Mouse (Mus musculus) heart, postnatal 14 days (tissue): ENCODE results near the gene Sept5. TPM values are rescaled to one million over a fixed set of nuclear protein-coding genes. Genes with fewer than 3 reads are reported as not detected.

Source experiments
- DNase-seq, 2 experiments: peaks; one replicate each; pipeline ENCODE4 v3.0.0; 2021 to 2022
- intact Hi-C: fragments of 180-260 bp; cut with DNase I; formaldehyde crosslinking; loops from one replicate; pipeline ENCODE4 v1.15.1; 2025
- long read RNA-seq, 2 experiments: library from polyadenylated mRNA; stranded (forward); transcript quantifications; one replicate each; pipeline ENCODE4 v2.0.0; 2021
- total RNA-seq, 2 experiments: library from RNA; stranded (reverse); gene quantifications; 2 replicates each; pipeline ENCODE4 v1.2.3; 2021

Sept5 gene
- total RNA-seq, result 1 to 10 TPM; 6.7 to 7.6 TPM
- long read RNA-seq, experiment 1, partial matches to known transcripts, result 1 of 1 reads
- long read RNA-seq, experiment 1, other reads (novel, unspliced or antisense), result 0 of 1 reads
- long read RNA-seq, experiment 2, partial matches to known transcripts, result 1 of 2 reads
- long read RNA-seq, experiment 2, other reads (novel, unspliced or antisense), result 0 of 2 reads

DNA sequence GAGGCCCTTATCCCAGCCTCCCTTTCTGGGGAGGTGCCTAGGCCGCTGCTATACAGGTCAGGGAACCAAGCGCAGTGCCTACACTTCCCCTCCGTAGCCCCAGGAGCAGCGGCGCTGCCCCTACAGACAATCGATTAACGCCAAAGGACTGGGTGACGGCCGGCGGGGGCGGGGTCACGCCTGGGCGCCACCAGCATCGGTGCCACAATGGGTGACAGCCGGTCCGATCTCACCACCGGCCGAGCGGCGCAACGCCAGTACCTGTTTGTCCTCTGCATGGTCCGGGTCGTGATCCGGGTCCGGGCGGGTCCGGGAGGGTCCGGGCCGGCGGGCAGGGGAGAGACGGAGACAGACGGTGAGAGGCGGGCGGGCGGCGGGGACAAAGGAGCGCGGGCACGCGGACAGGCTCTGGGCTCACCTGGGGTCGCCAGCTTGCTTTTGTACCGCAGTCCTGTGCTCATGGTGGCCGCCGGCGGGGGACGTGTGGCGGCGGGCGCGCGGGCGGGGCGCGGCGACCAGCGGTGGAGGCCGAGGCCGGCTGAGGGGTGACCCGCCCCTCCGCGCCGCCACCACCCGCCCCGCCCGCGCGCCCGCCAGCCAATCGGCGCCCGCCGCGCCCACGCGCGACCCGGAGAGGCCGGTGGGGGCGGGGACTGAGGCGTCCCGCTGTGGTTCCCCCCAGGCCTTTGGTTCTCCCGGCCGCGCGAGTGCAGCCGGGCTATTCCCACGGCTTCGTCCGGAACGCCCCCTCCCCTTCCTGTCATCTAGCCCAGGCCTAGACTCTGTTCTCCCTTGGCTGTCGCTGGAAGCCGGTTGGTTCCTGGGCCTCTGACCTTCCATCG lies at the start of gene Sept5:
Sept5 (minus strand) TSS at position 565 of the 842 bp plus-strand sequence.
- intact Hi-C loops, result loop anchor here (5.0 kb wide), 3 partner anchors 48 to 228 kb away; no protein-coding TSS in a partner anchor
- DNase-seq, result peak; percentile 78 to 85

DNA sequence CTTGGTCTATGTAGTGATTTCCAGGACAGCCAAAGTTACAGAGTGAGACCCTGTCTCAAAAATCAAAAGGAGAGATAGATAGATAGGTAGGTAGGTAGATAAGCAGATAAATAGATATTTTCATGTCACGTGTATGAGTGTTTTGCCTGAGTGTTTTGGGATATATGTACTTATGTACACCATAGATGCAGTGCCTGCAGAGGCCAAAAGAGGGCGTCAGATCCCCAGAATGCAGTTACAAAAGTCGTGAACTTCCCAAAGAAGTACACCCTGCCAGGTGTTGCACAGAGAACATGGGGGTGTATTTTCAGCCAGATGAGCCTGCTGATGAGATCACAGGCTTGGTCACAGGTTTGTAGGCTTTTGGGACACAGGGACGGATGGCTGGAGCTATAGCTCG lies 49.4 kb upstream of the Sept5 start:
- no peak for DNase-seq
- intact Hi-C loops, result loop anchor here (5.0 kb wide), 1 partner anchor 52 kb away; the partner anchor contains the start of genes Gm49601 and Sept5

DNA sequence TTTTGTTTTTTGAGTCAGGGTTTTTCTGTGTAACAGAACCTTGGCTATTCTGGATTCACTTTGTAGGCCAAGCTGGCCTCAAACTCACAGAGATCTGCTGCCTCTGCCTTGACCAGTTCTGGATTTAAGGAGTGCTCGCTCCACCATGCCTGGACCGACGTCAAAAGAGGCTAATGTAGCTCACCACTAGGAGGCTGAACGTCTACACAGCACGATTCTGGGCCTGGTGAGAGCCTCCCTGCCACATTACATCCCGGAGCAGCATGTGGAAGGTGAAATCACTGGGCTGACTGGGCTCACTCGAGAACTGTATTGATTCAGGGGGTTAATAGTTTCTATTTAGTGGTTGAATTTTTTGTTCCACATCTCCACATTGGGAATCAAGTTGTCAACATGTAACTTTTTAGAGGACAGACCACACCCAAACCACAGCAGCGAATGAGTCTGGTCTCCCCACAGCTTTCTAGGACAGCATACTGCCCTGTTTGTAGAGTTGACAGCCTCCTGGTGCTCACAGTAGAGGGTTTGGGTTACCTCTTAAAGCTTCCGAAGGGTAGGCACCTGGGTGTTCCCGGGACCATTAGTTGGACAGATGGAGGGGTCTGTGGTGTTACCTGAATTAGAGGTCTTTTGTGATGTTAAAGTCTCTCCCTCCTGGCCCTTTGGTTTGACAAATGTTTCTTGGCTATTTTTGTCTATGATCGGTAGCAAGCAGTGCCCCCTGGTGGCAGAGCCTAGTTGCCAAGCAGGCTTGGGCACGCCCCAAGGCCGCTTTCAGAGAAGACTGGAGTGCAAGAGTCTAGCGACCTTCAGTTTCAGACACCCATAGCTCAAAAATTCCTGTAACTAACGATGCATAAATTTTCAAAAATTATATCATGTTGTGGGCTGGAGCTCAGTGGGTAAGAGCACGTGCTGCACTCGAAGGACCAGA lies 48.3 kb upstream of the Sept5 start:
- intact Hi-C loops, result loop anchor here (5.0 kb wide), 1 partner anchor 51 kb away; the partner anchor contains the start of genes Gm49601 and Sept5
- peak; percentile 68 to 82 for DNase-seq

DNA sequence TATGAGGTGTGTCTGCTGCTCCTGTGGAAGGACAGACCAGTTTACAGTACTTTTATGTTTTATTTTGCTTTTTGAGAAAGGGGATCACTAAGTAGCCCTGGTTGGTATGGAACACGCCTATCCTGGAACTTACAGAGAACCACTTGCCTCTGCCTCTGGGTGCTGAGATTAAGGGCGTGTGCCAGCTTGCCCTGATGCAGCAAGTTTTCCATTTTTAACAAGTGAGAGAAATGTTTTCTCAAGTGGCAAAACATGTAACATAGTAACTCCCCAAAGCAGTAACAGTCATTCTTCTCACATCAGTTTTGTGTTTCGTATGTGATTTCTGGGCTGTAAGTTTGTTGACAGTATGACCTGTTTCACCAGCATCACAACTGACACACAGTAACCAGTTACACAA lies 43.3 kb upstream of the Sept5 start:
- no peak for DNase-seq
- intact Hi-C loops, result no loop called here

DNA sequence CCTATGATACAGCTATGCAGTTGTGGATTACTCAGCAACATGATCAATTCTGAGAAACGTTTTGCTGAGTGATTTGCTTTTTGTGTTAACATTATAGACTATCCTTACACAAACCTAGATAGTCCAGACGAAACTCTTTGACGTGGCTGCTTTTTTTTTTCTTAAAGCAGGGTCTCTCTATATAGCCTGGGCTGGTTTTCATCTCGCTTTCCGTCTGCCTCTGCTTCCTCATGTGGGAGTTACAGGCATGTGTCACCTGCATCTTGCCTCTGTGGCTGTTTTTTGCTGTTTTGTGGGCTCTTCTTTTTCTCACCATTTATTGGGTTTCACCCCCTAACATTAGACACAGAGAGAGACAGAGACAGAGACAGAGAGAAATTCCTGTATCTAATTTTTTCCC lies 42.3 kb upstream of the Sept5 start:
- intact Hi-C loops, result no loop called here
- DNase-seq, result no peak

DNA sequence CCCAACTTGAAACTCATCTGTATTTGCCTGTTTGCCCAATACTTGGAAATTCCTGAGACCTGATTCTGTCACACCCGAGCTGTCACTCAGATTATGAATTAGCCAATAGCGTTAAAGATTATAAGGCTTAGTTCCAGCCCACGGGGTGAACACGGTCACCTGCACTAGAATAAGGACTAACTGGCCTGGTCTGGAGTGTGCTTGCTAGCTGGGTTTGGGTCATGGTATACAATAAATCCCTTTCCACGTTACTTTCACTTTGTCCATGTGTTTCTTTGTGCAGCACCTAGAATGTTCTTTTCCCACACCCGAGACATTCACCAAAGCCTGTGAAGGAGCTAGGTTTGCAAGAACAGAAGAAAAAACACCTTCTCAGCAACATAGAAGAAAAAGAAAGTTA lies 40.2 kb upstream of the Sept5 start:
- intact Hi-C loops, result no loop called here
- DNase-seq, result no peak

DNA sequence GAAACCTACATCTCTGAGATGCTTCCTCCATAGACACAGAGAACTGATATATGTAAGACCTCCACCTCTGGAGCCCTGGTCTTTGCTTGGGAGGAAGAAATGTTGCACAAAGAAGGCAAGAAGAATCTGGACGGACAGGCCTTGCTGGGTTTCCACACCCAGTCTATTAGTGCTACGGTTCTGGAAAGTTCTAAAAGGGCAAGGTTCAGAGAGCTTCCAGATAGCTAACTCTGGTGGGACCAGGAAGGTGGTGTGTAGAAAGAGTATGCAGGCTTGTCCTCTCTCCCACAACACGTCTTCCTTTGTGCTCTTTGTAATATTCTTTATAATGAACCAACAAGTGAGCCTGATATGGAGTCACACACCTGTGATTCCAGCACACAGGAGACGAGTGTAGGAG lies 28.8 kb upstream of the Sept5 start:
- intact Hi-C loops, result no loop called here
- DNase-seq, result no peak

DNA sequence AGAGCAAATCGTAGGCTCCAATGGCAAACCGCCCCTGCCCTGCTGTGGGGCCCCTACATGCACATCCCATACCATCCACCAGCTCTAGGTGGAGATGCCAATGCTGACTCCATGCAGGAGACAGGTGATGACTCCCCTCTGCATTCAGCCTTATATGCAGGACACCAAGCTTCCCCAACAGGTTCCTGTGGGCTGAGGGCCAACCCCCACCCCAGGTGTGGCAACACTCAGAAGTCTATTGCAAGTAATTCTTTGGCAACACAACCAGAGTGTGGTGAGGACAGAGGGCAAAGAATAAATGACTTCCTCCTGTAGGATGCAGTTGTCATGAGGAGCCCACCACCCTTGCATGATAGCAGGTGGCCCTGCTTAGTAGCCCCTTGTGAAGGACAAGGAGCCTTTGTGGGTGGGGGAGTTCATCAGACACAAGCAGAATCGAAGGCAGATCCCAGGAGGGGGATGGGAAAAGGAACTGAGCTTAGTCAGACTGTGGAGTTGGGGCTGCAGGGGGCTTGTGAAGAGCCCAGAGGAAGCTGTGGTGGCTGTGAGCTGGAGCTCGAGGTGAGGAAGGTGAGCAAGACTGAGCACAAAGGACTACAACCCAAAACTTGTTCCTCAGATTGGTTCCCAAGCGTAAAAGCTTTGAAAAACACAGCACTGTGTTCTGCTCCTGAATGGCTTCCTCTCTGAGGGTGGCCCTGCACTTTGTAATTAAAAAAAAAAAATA lies 25.8 kb upstream of the Sept5 start:
- DNase-seq, result no peak
- intact Hi-C loops, result no loop called here

DNA sequence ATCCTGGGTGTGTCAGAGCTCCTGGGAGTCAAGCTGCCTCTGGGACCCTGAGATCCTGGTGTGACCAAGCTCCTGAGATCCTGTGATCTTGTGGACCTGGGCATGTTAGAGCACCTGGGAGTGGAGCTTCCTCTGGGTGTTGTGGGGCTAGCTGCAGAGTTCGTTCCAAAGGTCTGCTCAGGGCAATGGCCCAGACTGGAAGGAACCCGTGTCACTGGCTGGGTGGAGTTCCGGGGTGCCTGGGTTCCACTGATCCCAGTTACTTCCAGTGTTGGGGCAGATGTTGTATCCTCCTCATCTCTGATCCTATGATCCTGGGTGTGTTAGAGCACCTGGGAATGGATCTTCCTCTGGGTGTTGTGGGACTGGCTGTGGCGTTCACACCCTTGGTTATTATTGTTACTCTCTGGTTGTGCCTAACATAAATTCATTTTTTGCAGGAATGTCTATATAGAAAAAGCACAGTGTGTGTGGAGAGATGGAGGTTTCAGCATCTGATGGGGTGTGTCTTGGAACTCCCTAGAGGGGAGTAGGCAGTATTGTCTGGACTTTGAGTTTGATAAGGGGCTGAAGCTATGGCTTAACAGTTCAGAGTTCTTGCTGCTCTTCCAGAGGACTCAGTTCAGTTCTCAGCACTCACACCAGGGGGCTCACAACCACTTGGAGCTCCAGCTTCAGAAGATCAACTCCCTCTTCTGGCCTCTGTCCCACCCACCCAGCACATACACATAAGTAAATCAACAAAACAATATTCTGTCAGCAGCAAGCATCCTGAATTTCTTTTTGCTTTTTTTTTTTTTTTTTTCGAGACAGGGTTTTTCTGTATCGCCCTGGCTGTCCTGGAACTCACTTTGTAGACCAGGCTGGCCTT lies 23.8 kb upstream of the Sept5 start:
- intact Hi-C loops, result no loop called here
- no peak for DNase-seq

DNA sequence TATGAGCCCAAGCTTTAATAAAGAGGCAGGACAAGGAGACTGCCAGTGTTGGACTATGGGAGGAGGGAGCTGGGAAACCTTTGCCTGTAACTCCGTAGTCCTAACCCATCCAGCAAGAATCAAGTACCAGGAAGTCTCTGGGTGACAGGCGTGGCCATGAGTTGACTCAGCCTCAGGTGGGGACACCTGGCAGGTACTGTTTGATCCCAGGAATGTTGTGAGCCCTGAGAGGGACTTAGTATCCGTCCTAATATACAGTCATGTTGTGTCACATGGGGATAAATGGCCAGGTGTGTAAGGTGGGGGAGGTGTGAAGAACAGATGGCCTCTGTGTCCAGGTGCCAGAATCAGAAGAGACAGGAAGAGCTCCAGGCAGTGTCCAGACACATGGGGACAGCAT lies 19.4 kb upstream of the Sept5 start:
- intact Hi-C loops, result no loop called here
- no peak for DNase-seq

DNA sequence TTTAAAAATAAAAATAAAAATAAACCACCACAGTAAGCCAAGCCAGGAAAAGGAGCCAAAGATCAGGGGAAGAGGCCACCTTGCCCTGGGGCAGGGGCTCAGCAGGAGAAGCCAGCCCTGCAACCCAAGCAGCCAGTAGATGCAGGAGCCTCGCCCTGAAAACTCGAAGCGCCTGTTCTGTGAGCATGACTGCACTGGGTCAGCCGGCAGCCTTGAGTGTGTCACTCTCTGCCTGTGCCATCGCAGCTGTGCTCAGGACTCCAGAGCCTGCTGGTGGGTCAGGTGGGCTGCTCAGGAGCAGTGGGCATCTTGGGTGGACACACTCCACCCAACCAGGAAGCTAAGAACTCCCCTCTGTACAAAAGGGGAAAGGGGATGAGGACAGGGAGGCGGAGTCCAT lies 15.6 kb upstream of the Sept5 start:
- no peak for DNase-seq
- intact Hi-C loops, result no loop called here

DNA sequence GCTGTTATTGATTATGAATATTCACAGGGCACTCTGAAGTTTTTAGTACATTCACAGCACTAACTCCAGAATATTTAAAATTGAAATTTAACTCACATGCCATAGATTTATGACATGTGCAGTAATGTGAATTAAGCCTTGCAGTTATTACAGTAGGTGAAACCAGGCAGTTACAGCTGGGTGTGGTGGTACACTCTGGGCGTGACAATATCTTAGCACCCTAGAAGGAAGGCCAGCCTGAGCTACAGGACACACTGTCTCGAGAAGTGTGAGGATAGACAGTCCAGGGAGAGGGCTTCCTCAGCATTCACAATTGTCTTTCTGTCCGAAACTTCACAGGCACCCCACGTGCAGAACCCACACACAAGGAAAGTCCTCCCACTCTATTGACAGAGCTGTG lies 14.7 kb upstream of the Sept5 start:
- intact Hi-C loops, result no loop called here
- DNase-seq, result no peak

DNA sequence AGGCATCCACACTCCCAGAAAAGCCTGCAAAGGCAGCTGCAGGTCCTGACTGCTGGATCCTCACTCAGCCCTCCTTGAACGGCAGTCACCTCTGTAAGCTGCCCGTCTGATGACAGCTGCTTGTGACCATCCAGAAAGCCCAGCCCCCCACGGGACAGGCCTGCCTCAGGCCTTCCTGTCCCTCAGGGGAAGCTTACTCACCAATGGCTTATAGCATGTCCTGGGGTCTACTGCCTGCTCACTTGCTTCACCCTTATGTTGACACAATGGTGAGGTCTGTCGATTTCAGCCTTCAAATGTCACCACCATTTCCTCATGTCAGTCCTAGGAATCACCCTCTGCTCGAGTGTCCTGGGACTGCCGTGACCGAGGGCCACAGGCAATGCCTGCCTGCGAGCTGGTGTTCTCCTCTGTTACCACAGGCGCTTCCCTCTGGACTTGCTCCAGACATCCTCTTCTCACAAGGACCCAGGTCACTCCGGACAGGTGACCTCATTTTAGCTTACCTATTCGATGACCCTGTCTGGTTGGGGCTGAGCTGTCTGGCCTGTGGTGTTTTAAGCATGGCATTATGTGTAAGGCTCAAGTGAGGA lies 13.7 kb upstream of the Sept5 start:
- intact Hi-C loops, result no loop called here
- DNase-seq, result no peak

DNA sequence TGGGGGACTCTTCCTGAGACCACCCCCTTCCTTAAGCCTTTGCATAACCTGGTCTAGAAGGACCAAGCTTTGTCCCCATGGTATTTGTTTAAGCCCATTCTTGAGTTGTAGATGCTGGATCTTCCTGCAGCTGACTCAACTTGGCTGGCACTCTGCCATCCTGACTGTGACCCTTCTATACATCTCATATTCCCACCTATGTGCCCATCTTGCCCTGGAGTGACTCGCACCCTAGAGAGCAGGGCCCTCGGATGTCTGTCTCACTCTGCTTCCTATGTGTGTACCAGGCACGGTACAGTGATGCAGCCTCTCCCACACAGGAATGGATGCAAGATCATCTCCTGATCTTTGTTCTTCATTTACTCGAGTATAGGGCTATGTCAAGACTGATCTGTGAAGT lies 13.1 kb upstream of the Sept5 start:
- intact Hi-C loops, result no loop called here

DNA sequence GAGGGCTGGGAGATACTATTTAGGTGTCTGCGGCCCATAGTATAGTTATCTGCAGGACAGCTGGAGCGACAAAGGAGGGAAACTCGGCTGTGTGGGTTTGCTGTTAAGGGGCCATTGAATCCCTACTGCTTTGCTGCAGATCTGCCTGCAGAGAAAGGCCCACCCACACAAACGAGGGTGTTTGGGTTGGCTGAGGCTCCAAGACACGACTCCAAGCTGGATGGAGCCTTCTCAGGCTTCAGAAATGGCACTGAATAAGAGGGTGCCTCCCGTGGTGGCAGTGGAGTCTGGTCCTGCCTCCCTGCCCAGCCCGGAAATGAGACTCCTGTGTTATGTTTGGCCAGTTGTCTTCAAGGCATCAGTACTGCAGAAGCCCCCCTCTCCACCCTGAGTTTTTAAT lies 12.5 kb upstream of the Sept5 start:
- DNase-seq, result no peak
- intact Hi-C loops, result no loop called here

More for the DNA sequence above, 13.1 kb upstream of the Sept5 start:
- no peak for DNase-seq

DNA sequence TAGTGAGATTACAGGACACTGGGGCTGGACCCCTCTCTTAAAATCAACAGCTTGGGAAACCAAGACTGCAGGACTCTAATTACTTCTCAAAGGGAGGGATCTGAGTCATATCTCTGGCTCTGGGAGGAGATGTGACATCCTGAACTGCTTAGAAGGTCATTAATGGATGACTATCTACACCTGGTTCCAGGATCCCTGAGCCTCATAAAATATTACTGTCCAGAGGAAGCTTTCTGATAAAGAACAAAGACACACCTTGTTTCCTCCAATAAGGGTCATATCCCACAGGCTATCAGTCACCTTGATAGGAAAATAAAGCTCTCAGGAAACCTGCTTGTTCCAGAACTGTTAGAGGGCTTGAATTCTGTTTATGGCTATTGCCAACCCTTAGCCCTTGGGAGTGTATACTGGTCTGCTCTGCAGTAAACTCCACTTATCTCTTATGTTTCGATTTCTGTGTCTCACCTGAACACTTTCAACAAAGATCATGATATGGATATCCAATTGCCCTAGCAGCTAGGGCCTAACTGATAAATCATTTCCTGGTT lies 9.7 kb upstream of the Sept5 start:
- no peak for DNase-seq
- intact Hi-C loops, result no loop called here

DNA sequence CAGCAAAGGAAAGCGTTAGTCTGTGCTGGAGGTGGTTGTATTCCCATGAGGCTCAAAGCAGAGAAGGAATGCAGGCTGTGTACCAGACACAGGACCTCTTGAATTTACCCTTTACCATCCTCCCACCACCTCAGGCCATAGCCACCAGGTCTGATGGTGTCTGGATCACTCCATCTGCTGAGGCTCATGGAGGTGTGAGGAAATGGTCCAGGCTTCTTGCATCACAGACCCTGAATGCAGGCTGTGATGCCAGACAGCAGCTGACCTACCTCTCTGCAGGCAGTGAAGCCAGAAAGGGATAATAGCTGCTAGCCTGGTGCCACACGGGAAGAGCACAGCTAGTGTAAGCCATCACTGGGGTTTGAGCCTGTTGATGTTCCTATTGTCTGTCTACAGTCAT lies 8.6 kb upstream of the Sept5 start:
- no peak for DNase-seq
- intact Hi-C loops, result no loop called here

DNA sequence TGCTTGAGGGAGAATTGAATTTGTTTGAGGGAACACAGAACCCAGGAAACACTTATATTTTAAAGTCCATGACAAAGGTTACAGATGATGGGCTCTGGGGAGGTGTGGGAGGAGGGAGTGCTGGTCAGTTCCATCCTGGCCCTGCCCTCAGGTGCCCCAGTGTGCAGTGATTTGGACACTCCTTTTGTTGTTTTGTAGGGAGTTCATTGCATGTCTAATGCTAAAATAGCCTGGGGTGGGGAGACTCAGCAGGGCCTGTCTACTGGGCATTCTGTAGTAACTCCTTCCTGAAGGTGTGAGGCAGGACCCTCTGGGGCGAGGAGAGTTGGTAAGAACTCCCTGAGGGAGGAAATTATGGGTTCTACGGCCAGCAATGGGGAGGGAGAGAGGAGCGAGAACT lies 7.0 kb upstream of the Sept5 start:
- intact Hi-C loops, result no loop called here
- DNase-seq, result no peak

DNA sequence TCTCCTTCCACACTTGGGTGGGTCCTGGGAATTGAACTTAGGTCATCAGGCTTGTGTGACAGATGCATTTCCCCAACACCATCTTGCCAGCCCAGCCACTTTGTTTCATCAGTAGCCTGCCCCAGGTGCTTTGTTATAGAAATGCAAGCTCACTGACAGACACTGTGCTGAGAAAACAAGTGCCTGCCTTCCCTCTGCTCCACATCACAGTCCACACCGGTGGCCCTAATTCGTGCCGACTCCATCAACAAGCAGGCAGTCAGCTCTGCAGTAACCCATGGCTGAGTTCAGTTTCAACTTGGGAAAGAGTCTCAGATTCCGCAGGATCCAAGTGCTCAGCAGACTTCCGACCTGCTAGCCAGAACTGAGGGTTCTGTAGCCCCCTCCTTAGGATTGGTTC lies 6.6 kb upstream of the Sept5 start:
- DNase-seq, result no peak
- intact Hi-C loops, result no loop called here
